Mouse (Mus musculus) CH12.LX (cell line): ENCODE results near the gene Itga6.

Experiments used
- CTCF ChIP-seq, 2 experiments: IDR thresholded peaks in 1 of 2; conservative IDR thresholded peaks in 1 of 2; 2 replicates each; pipeline ENCODE4 v1.5.1; 2011 to 2012; ENCODE audit warnings: low read depth in 2 of 2, low read length in 2 of 2, improper control_type of control experiment in 1 of 2, inconsistent platforms in 1 of 2, mild to moderate bottlenecking in 1 of 2, moderate library complexity in 1 of 2
- IRF4 ChIP-seq: IDR thresholded peaks from 2 replicates; pipeline ENCODE4 v1.6.1; 2014; ENCODE audit warnings: low read depth, mild to moderate bottlenecking, inconsistent platforms, low read length, improper control_type of control experiment
- MAZ ChIP-seq: IDR thresholded peaks from 2 replicates; pipeline ENCODE4 v1.6.1; 2012; ENCODE audit warnings: low read depth, mild to moderate bottlenecking, inconsistent platforms, low read length, improper control_type of control experiment, moderate library complexity
- POLR2AphosphoS2 ChIP-seq: IDR thresholded peaks from 2 replicates; pipeline ENCODE4 v1.6.1; 2011; ENCODE audit warnings: low read depth, low read length, improper control_type of control experiment
- USF2 ChIP-seq: conservative IDR thresholded peaks from 2 replicates; pipeline ENCODE4 v1.6.1; 2011; ENCODE audit warnings: low read depth, low read length, improper control_type of control experiment

DNA sequence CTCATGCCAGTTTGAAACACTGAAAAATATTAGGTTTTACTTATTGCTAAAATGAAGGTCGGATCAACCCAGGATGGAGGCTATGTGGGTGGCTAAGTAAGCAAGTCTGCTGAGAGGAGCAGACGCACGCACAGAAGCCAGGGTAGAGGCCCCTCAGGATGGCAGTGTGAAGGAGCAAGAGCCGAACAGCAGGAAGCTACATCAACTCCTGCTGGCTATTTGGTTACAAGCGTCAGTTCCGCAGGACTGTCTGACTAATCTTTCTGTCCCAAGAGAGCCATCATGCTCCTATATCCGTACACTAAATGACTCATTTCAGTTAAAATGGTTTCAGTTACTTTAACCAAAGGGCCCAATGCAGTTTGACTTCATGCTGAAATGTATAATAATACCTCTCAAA, 46.5 kb upstream of the Itga6 start:
- peak; percentile 75; the same call in 1 of the 2 replicates for TF ChIP-seq MAZ
- peak; percentile 100 for TF ChIP-seq IRF4
- no peak; a peak in 1 of 4 replicates for TF ChIP-seq CTCF (conservative IDR thresholded peaks at IDR 0.05 in 1 of 2, IDR thresholded peaks at IDR 0.05 in 1 of 2; ENCODE audit: low read depth in 2 of 2, low read length in 2 of 2)
- no peak for TF ChIP-seq USF2
- TF ChIP-seq POLR2AphosphoS2, result no peak
